21 mouse cellular contexts compared by ENCODE assay signal in genomic region chr10:45165851-45166250, GRCm38 (mm10). TPM values are rescaled to one million over a fixed set of nuclear protein-coding genes. Genes with fewer than 3 reads are reported as not detected.
"Had no signal": no experiment of that assay in that cellular context is flagged by ENCODE, and none has a peak within 500 bp of the region (broad histone marks: within the 10 kb centered on the region; RNA-seq: fewer than 3 reads in every experiment).

No protein-coding gene starts in this region.

- H3K4me3 ChIP-seq: liver, embryonic 12.5 days; midbrain, embryonic 12.5 days; myocyte; neural tube, embryonic 13.5 days; neural tube, embryonic 15.5 days; stomach, embryonic 15.5 days had no signal

- H3K36me3 ChIP-seq: liver, embryonic 12.5 days; midbrain, embryonic 12.5 days; neural tube, embryonic 15.5 days; stomach, embryonic 15.5 days had no signal

- H3K9me3 ChIP-seq: liver, embryonic 12.5 days; midbrain, embryonic 12.5 days; neural tube, embryonic 15.5 days; stomach, embryonic 15.5 days had no signal

- DNase-seq: lung, adult 18-20 months; lung, embryonic 14.5 days; lung, postnatal 10 days; lung, postnatal 4 days; retina, postnatal 1 day; right cerebral cortex, adult 18-20 months; right cerebral cortex, postnatal 25 days; right cerebral cortex, postnatal 4 days; spleen, adult 18-20 months; thymus, adult 18-20 months; thymus, postnatal 14 days; thymus, postnatal 36 days had no signal

- ATAC-seq: liver, embryonic 12.5 days had no signal

- H3K4me2 ChIP-seq: liver, embryonic 12.5 days; lung, embryonic 14.5 days; midbrain, embryonic 12.5 days; neural tube, embryonic 13.5 days; neural tube, embryonic 15.5 days; stomach, embryonic 15.5 days had no signal

- H3K9ac ChIP-seq: liver, embryonic 12.5 days; liver, embryonic 14.5 days; lung, embryonic 14.5 days; midbrain, embryonic 12.5 days; neural tube, embryonic 13.5 days; neural tube, embryonic 15.5 days; stomach, embryonic 15.5 days had no signal

- H3K27ac ChIP-seq: liver, embryonic 12.5 days; liver, embryonic 14.5 days; midbrain, embryonic 12.5 days; neural tube, embryonic 13.5 days; neural tube, embryonic 15.5 days; stomach, embryonic 15.5 days had no signal

- H3K4me1 ChIP-seq: liver, embryonic 12.5 days; midbrain, embryonic 12.5 days; neural tube, embryonic 13.5 days; neural tube, embryonic 15.5 days; stomach, embryonic 15.5 days had no signal

- H3K27me3 ChIP-seq: liver, embryonic 12.5 days; midbrain, embryonic 12.5 days; neural tube, embryonic 13.5 days; neural tube, embryonic 15.5 days; stomach, embryonic 15.5 days had no signal

RNA-seq across cellular contexts. Expression of gene Popdc3, which starts 12.0 kb away (rescaled TPM):
- total RNA-seq: megakaryocyte-erythroid progenitor cell, adult 5-6 weeks had no signal
- polyA plus RNA-seq: midbrain, embryonic 12.5 days; small intestine, adult 2 months had no signal
